Mouse (Mus musculus): ENCODE data around the gene Wdr4. TPM values are rescaled to one million over a fixed set of nuclear protein-coding genes. Genes with fewer than 3 reads are reported as not detected.

The Wdr4 gene
- polyA plus RNA-seq (2015; fragmentation: Nextera tagmentation; extraction: Ambion mirVana) = 38.0 and 39.9 TPM in 2 replicates

- Histone ChIP-seq H3K27me3 (no peaks in the 10 kb centered on the region), H3K27ac (peak within 1 kb of the TSS; percentile 78), H3K9ac (peak within 1 kb of the TSS; percentile 70), H3K9me3 (no peaks in the 10 kb centered on the region), H3K36me3 (peaks cover 9% of the 10 kb centered on the region; the same call in 1 of the 2 replicates), H3K4me2 (peak within 1 kb of the TSS; percentile 72), H3K4me3 (peak within 1 kb of the TSS; percentile 79), H3K4me1 (peaks cover 12% of the 10 kb centered on the region)
- peak; percentile 98 for ATAC-seq (ENCODE audit: borderline replicate concordance, extremely low read depth, low FRiP score, low TSS enrichment)
- WGBS = 1% methylated on average over 45 of the region's 45 CpGs
Observed at GRCm38 (mm10) chr17:31519946-31520838, at the start of gene Wdr4, which contains the start of gene Ndufv3. Wdr4 (minus strand) TSS chr17:31519980. Ndufv3 (plus strand) TSS chr17:31520115.

GRCm38 (mm10) chr17:31566276-31566675 lies 46.5 kb upstream of the Wdr4 start:
- H3K4me2 ChIP-seq = peak overlapping the region; percentile 80
- H3K4me1 ChIP-seq = peaks cover 34% of the 10 kb centered on the region
- peak overlapping the region; percentile 98; the same call in 1 of the 2 replicates for H3K27ac ChIP-seq
- ATAC-seq (ENCODE audit: borderline replicate concordance, extremely low read depth, low FRiP score, low TSS enrichment) = no peak
- no peaks in the 10 kb centered on the region for H3K27me3 ChIP-seq
- no peaks in the 10 kb centered on the region for H3K9me3 ChIP-seq
- WGBS = 63% methylated on average over 6 of the region's 6 CpGs
- peak overlapping the region; percentile 94 for H3K4me3 ChIP-seq
- H3K36me3 ChIP-seq = no peaks in the 10 kb centered on the region
- peak overlapping the region; percentile 94 for H3K9ac ChIP-seq

- H3K27ac ChIP-seq = peak overlapping the region; percentile 98
- no peaks in the 10 kb centered on the region for H3K36me3 ChIP-seq
- H3K4me3 ChIP-seq = peak overlapping the region; percentile 94
- under 1% methylated on average over 66 of the region's 88 CpGs for WGBS
- H3K4me2 ChIP-seq = peak overlapping the region; percentile 80
- H3K9me3 ChIP-seq = no peaks in the 10 kb centered on the region
- peak; percentile 33 for ATAC-seq (ENCODE audit: borderline replicate concordance, extremely low read depth, low FRiP score, low TSS enrichment)
- peak overlapping the region; percentile 94 for H3K9ac ChIP-seq
- peaks cover 31% of the 10 kb centered on the region for H3K4me1 ChIP-seq
- no peaks in the 10 kb centered on the region for H3K27me3 ChIP-seq
Observed at GRCm38 (mm10) chr17:31565141-31566056, 45.6 kb upstream of the Wdr4 start.

- no peaks in the 10 kb centered on the region for H3K27me3 ChIP-seq
- ATAC-seq (ENCODE audit: borderline replicate concordance, extremely low read depth, low FRiP score, low TSS enrichment) = peak; percentile 30; the same call in 1 of the 2 replicates
Observed at GRCm38 (mm10) chr17:31564858-31565140, 45.0 kb upstream of the Wdr4 start.

GRCm38 (mm10) chr17:31564015-31564857 lies 44.5 kb upstream of the Wdr4 start, which contains the start of gene Pknox1:
Pknox1 (plus strand) TSS chr17:31564734.
- Histone ChIP-seq H3K4me3 (peak within 1 kb of the TSS; percentile 94), H3K4me2 (peak within 1 kb of the TSS; percentile 80), H3K4me1 (peaks cover 31% of the 10 kb centered on the region), H3K36me3 (no peaks in the 10 kb centered on the region), H3K9me3 (no peaks in the 10 kb centered on the region), H3K9ac (peak within 1 kb of the TSS; percentile 94), H3K27me3 (no peaks in the 10 kb centered on the region), H3K27ac (peak within 1 kb of the TSS; percentile 98)
- ATAC-seq (ENCODE audit: borderline replicate concordance, extremely low read depth, low FRiP score, low TSS enrichment) = peak; percentile 96
- WGBS = under 1% methylated on average over 30 of the region's 72 CpGs

More at GRCm38 (mm10) chr17:31564858-31565140, 45.0 kb upstream of the Wdr4 start:
- Histone ChIP-seq H3K9me3 (no peaks in the 10 kb centered on the region), H3K9ac (peak overlapping the region; percentile 94), H3K27ac (peak overlapping the region; percentile 98), H3K4me3 (peak overlapping the region; percentile 94), H3K36me3 (no peaks in the 10 kb centered on the region), H3K4me2 (peak overlapping the region; percentile 80), H3K4me1 (peaks cover 31% of the 10 kb centered on the region)
- 0% methylated on average over 8 of the region's 44 CpGs for WGBS

GRCm38 (mm10) chr17:31563632-31564014 lies 43.8 kb upstream of the Wdr4 start:
- H3K27ac ChIP-seq = peak overlapping the region; percentile 91
- H3K4me2 ChIP-seq = peak overlapping the region; percentile 63
- ATAC-seq (ENCODE audit: borderline replicate concordance, extremely low read depth, low FRiP score, low TSS enrichment) = no peak
- 12% methylated on average over 12 of the region's 12 CpGs for WGBS
- H3K9ac ChIP-seq = peak overlapping the region; percentile 57
- H3K4me1 ChIP-seq = peaks cover 31% of the 10 kb centered on the region
- no peaks in the 10 kb centered on the region for H3K27me3 ChIP-seq
- no peaks in the 10 kb centered on the region for H3K36me3 ChIP-seq
- H3K9me3 ChIP-seq = no peaks in the 10 kb centered on the region
- H3K4me3 ChIP-seq = peak overlapping the region; percentile 94

GRCm38 (mm10) chr17:31559021-31559789 lies 39.4 kb upstream of the Wdr4 start:
- Histone ChIP-seq H3K4me2 (no peak overlapping the region), H3K36me3 (no peaks in the 10 kb centered on the region), H3K4me3 (no peak overlapping the region), H3K4me1 (peaks cover 28% of the 10 kb centered on the region), H3K27me3 (no peaks in the 10 kb centered on the region), H3K27ac (no peak overlapping the region), H3K9ac (no peak overlapping the region), H3K9me3 (no peaks in the 10 kb centered on the region)
- 80% methylated on average over 11 of the region's 11 CpGs for WGBS
- ATAC-seq (ENCODE audit: borderline replicate concordance, extremely low read depth, low FRiP score, low TSS enrichment) = no peak

GRCm38 (mm10) chr17:31557947-31558542 lies 38.3 kb upstream of the Wdr4 start:
- H3K27ac ChIP-seq = no peak overlapping the region; the same call in 1 of the 2 replicates
- no peak overlapping the region for H3K4me2 ChIP-seq
- H3K4me3 ChIP-seq = no peak overlapping the region
- ATAC-seq (ENCODE audit: borderline replicate concordance, extremely low read depth, low FRiP score, low TSS enrichment) = no peak
- no peaks in the 10 kb centered on the region for H3K27me3 ChIP-seq
- no peaks in the 10 kb centered on the region for H3K36me3 ChIP-seq
- 71% methylated on average over 10 of the region's 10 CpGs for WGBS
- peaks cover 22% of the 10 kb centered on the region for H3K4me1 ChIP-seq
- no peaks in the 10 kb centered on the region for H3K9me3 ChIP-seq
- H3K9ac ChIP-seq = no peak overlapping the region

- 39% methylated on average over 11 of the region's 11 CpGs for WGBS
- ATAC-seq (ENCODE audit: borderline replicate concordance, extremely low read depth, low FRiP score, low TSS enrichment) = peak; percentile 90
- H3K4me2 ChIP-seq = no peak overlapping the region; the same call in 1 of the 2 replicates
- H3K4me3 ChIP-seq = no peak overlapping the region
- H3K4me1 ChIP-seq = peaks cover 22% of the 10 kb centered on the region
- no peaks in the 10 kb centered on the region for H3K9me3 ChIP-seq
- no peaks in the 10 kb centered on the region for H3K36me3 ChIP-seq
- no peaks in the 10 kb centered on the region for H3K27me3 ChIP-seq
- no peak overlapping the region for H3K9ac ChIP-seq
- peak overlapping the region; percentile 60 for H3K27ac ChIP-seq
Observed at GRCm38 (mm10) chr17:31557124-31557880, 37.5 kb upstream of the Wdr4 start.

GRCm38 (mm10) chr17:31556253-31556652 lies 36.5 kb upstream of the Wdr4 start:
- 65% methylated on average over 4 of the region's 4 CpGs for WGBS
- Histone ChIP-seq H3K4me1 (peaks cover 22% of the 10 kb centered on the region), H3K27ac (no peak overlapping the region), H3K36me3 (no peaks in the 10 kb centered on the region), H3K27me3 (no peaks in the 10 kb centered on the region), H3K9me3 (no peaks in the 10 kb centered on the region), H3K4me3 (no peak overlapping the region), H3K4me2 (no peak overlapping the region), H3K9ac (no peak overlapping the region)
- ATAC-seq (ENCODE audit: borderline replicate concordance, extremely low read depth, low FRiP score, low TSS enrichment) = no peak

Measured in lung, embryonic 15.5 days (tissue).